Mouse (Mus musculus): ENCODE measurements around the gene Rho.
A peak's percentile ranks its signal among the peaks of the same experiment; 100 is the strongest.

Rho gene

GRCm38 (mm10) chr6:115956418-115956921, 24.9 kb downstream of the Rho start:
- no peak for DNase-seq (ENCODE audit: low spot score in 2 of 2)

- DNase-seq (ENCODE audit: low spot score in 2 of 2), result peak in 1 of 2 experiments; percentile 53
These were observed 25.5 kb downstream of the Rho start for GRCm38 (mm10) chr6:115956922-115957601.

GRCm38 (mm10) chr6:115957681-115958080, 26.1 kb downstream of the Rho start:
- DNase-seq (ENCODE audit: low spot score in 2 of 2), result no peak

- no peak for DNase-seq (ENCODE audit: low spot score in 2 of 2)
These were observed 26.9 kb downstream of the Rho start for GRCm38 (mm10) chr6:115958445-115958844.

- no peak for DNase-seq (ENCODE audit: low spot score in 2 of 2)
These were observed 27.7 kb downstream of the Rho start for GRCm38 (mm10) chr6:115959151-115959691.

- DNase-seq (ENCODE audit: low spot score in 2 of 2), result no peak
These were observed 28.8 kb downstream of the Rho start for GRCm38 (mm10) chr6:115960322-115960721.

- DNase-seq (ENCODE audit: low spot score in 2 of 2), result no peak
These were observed 30.2 kb downstream of the Rho start for GRCm38 (mm10) chr6:115961743-115962142.

- DNase-seq (ENCODE audit: low spot score in 2 of 2), result no peak
These were observed 31.0 kb downstream of the Rho start for GRCm38 (mm10) chr6:115962439-115963085.

- no peak for DNase-seq (ENCODE audit: low spot score in 2 of 2)
These were observed 32.1 kb downstream of the Rho start for GRCm38 (mm10) chr6:115963656-115964055.

- no peak for DNase-seq (ENCODE audit: low spot score in 2 of 2)
These were observed 34.8 kb downstream of the Rho start for GRCm38 (mm10) chr6:115966227-115966966.

- DNase-seq (ENCODE audit: low spot score in 2 of 2), result no peak
These were observed 35.8 kb downstream of the Rho start for GRCm38 (mm10) chr6:115967291-115967880.

- DNase-seq (ENCODE audit: low spot score in 2 of 2), result no peak
These were observed 36.5 kb downstream of the Rho start for GRCm38 (mm10) chr6:115968086-115968485.

- DNase-seq (ENCODE audit: low spot score in 2 of 2), result no peak
These were observed 37.2 kb downstream of the Rho start for GRCm38 (mm10) chr6:115968700-115969099.

GRCm38 (mm10) chr6:115969103-115969502, 37.6 kb downstream of the Rho start:
- no peak for DNase-seq (ENCODE audit: low spot score in 2 of 2)

GRCm38 (mm10) chr6:115969952-115970351, 38.4 kb downstream of the Rho start:
- DNase-seq (ENCODE audit: low spot score in 2 of 2), result no peak

- no peak for DNase-seq (ENCODE audit: low spot score in 2 of 2)
These were observed 39.9 kb downstream of the Rho start for GRCm38 (mm10) chr6:115971273-115972060.

- DNase-seq (ENCODE audit: low spot score in 2 of 2), result no peak
These were observed 40.7 kb downstream of the Rho start for GRCm38 (mm10) chr6:115972083-115972764.

- DNase-seq (ENCODE audit: low spot score in 2 of 2), result no peak
These were observed 41.8 kb downstream of the Rho start for GRCm38 (mm10) chr6:115973139-115973875.

GRCm38 (mm10) chr6:115973881-115974662, 42.5 kb downstream of the Rho start:
- peak; percentile 76 to 80 for DNase-seq (ENCODE audit: low spot score in 2 of 2)
